Mouse (Mus musculus): ENCODE results near the gene Aoc3.
"Not testable (repeated sequence)": the region's sequence is repeated elsewhere in the genome, so short reads cannot be mapped to it uniquely, and the experiment has no call there.

Aoc3 gene

DNA sequence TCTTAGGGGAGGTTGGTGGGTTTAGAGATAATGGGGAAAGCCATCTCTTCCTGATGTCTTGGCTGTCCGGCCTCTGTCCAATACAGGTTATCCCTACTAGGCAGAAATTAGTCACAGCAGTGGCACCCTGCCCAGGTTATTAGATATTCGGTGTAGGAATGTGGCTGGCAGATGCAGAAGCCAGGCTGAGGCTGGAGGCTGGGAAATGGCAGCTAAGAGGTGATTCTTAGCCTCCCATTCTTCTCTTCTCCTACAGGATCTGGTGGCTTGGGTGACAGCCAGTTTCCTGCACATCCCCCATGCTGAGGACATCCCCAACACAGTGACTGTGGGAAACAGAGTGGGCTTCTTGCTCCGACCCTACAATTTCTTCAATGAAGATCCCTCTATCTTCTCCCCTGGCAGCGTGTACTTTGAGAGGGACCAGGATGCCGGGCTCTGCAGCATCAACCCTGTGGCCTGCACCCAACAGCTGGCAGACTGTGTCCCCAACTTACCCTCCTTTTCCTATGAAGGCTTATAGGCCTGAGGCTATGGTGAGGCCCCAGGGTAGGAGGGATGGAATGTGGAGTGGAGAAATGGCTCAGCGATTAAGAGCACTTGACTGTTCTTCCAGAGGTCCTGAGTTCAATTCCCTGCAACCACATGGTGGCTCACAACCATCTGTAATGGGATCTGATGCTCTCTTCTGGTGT is 1.3 kb upstream of the Aoc3 start:
- peak in 1 of 2 experiments; percentile 42 for DNase-seq

DNA sequence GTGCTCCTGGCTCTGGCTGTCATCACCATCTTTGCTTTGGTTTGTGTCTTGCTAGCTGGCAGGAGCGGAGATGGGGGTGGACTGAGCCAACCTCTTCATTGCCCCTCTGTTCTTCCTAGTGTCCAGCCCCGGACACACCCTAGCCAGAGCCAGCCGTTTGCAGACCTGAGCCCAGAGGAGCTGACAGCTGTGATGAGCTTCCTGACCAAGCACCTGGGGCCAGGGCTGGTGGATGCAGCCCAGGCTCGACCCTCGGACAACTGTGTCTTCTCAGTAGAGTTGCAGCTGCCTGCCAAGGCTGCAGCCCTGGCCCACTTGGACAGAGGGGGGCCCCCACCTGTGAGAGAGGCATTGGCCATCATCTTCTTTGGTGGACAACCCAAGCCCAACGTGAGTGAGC is 556 bp downstream of the Aoc3 start:
- not testable (repeated sequence) for DNase-seq

DNA sequence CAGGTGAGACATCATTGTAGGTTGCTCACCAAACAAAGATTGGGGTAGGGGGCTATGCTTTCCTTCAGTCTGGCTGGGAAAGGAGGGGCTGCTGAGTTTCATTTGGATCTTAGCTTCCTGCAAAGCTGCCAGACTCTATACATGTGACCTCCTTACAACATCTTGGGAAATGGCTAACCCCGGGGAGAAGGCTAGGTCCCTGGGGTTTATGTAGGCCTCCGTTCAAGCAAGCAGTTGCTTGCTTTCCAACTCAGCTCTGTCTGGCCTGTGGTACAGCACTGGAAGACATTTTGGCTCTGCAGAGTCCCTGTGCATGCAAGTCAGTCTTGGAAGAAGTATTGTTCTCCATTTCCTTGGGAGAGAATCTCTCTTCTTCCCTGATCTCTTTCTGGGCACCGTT is 2.1 kb downstream of the Aoc3 start:
- no peak for DNase-seq

DNA sequence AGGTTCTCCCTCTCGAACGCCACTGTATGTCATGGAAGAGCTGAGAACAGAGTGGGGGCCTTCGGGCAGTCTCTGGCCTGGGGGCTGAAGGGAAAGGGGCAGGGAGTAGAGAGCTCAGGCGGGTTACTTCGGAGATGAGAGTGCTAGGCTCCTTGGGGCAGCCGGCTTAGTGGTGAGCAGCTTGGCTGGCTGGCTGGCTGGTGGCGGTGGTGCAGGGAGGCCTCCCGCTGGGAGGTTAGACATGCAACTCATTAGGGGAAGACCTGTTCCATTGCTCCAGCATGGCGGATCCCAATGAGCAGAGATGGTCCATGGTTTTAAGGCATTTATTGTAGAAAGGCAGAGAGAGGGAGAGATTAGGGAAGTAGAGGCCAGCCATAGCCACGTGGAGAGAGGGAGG is 3.6 kb downstream of the Aoc3 start:
- no peak for DNase-seq

DNA sequence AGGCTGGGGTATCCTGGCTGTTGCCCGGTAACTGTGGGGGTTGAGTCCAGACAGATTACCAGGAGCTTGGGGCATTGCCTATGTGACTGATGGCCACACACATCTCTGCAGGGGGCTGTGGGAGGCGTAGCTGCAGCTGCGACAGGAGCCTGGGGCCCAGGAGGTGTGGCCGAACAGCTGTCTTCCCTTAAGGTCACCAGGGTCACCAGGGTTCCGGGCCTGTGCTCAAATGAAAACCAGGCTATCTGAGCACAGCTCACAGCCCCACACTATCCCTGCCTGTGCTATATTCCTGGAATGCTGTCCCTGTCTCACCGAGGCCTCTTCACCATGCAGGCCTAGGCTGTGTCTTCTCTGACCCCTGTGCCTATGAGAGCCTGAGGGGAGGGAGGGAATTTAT is 4.1 kb downstream of the Aoc3 start:
- DNase-seq: no peak

DNA sequence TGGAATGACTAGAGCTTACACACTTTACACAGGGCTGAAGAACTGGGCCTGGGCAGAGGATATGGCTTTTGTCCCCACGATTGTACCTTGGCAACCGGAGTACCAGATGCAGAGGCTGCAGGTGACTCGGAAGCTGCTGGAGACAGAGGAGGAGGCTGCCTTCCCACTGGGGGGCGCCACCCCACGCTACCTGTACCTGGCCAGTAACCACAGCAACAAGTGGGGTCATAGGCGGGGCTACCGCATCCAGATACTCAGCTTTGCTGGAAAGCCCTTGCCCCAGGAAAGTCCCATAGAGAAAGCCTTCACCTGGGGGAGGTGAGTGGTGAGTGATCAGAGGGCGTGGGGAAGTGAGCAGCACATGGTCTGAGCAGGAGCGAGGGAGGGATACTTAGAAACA is 5.3 kb downstream of the Aoc3 start:
- peak; percentile 34 to 63 for DNase-seq

DNA sequence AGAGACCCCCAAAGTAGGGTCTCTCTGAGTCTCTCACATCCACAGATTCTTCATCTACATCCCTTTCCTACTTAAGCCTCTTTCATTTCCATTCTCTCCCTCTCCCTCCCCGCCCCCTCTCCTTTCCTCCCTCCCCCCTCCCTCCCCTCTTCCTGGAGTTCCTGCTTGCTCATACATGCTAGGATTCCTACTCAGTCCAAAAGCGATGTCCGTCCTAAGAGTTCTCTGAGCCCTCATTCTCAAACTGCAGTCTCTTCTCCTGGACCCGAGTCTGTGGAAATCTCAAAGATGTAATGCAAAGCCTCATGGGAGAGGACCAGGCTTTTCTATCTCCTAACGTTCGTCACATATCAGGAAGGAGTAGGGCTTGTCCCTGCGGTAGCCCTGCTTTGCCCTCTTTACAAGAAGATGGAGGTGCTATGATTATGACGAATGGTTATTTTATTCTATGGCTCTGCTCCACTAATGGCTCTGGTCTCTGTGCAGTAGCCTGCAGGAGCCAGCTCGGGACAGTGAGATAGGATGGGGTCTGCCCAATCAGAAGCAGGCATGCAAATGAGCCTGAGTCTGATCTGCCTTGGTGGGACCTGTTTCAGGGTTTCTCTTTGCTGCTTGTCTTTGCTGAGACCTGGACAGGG is 7.8 kb downstream of the Aoc3 start:
- DNase-seq: no peak

DNA sequence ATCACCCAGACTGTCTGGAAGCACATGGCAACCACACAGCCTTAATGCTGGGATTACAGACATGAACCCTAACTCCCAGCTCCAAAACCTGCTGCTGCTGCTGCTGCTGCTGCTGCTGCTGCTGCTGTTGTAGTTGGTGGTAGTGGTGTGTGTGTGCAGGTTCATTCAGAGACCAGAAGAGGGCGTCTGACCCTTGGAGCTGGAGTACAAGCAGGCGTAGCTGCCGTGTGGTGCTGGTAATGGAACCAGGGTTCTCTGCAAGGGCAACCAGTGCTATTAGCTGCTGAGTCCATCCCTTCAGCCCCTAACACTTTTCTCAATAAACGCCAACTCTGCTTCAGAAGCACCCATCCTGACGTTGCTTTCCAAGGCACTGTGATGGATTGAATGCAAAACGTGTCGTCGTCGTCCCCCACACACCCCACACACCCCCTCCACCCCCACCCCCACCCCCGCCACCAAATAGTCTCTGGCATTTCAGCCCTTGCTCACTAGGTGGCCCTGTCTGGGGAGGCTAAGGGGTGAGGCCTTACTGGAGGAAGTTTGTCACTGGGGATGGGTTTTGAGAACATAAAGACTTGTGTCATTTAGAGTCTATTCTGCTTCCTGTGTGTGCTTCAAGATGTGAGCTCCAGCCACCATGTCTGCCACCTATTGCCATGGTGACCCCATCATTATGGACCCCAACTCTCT is 16.8 kb downstream of the Aoc3 start:
- DNase-seq: no peak

DNA sequence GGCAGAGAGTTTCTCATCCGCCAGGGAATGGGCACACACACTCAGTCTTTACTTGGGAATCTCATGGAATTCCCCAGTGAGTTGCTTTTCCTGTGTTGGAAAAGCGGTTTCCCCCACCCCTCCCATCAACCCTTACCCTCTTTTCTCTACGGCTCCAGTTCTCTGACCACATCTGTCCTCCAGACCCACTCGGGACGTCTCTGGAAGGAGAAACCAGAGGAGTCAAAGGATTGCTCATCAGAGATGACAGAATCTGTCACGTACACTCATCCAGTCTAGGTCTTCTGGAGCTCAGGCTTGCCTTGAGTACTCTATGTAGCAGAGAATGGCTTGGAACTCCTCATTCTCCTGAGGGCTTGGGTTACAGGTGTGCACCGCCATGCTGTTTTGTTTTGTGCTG is 18.4 kb downstream of the Aoc3 start:
- no peak for DNase-seq

DNA sequence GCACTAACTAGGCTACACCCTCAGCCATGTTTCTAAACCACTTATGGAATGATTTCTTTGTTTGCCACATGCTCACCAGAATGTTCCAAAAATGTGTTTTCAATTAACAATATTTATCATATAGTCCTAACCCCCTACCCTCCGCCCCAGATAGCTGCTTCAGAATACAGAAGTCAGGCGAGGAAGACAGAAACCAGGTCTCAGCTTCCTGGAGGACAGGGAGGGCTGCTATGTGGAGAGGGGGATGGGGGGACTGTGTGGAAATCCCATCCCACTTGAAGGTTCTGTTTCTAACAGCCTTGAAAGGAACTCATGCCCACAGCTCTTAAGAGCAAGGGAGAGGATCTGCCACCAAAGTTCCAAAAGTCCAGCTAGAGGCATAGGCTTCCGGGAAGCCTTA is 18.8 kb downstream of the Aoc3 start:
- DNase-seq: no peak

DNA sequence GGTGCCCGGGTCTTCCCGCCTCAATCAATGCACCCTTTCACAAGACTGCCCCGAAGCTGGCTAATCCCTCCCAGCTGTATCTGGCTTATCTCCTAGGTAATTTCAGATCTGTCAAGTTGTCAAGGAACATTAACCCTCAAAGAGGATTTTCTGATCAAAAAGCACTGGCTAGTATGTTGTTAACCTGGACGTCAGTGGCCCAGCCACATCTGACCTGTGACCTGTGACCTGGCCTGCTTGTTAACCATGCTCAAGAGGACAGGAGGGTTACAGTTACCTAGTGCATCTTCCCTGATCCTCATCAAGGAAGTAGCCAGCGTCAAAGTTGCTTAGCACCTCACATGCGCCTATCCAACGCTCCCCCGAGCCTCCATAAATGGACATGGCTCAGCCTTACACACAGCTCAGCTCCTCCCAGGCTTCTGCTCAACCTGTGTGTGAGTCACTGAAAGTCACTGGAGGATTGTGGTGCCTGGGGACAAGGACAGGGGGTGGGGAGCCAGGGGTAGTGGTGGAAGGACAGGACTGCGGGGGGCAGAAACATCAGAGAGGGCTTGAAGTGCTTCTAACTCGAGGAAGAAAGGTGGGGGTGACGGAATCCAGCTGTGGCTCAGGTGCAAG is 20.8 kb downstream of the Aoc3 start:
- DNase-seq: no peak

DNA sequence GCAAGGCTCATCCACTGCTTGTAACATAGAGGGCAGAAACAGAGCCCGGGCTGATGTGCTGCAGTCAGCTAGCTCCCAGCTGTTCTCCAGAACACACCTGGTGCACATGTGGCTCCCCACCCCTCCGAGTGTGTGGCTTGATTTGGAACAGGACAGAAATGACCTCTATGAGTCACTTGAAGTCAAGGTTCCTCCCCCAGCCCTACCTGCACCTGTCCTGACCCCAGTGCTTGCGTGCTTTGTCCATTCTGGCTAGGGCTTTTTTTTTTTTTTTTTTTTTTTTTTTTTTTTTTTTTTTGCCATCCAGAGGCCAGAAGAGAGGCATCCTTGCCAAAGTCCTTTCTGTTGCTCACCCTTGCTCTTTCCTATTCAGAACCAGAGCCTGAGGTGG is 21.3 kb downstream of the Aoc3 start:
- peak in 1 of 2 experiments; percentile 45 for DNase-seq

DNA sequence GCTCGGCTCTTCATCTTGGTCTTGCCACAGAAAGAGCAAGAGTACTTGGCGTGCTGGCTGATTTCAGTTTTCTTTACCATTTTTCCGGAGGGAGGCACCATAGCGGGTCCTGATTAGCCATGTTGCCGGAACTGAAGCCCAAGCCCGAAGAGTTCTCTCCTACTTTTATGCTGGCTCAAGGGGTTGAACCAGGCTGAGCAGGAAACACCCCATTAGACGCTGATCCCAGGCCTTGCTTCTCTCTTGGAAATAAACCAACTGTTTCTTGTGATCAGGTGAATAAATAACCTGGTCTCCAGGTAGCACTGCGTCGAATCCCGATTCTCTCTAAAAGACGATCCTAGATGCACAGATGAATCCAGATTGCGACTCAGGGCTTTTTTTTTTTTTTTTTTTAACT is 23.0 kb downstream of the Aoc3 start:
- peak; percentile 73 to 81 for DNase-seq

DNA sequence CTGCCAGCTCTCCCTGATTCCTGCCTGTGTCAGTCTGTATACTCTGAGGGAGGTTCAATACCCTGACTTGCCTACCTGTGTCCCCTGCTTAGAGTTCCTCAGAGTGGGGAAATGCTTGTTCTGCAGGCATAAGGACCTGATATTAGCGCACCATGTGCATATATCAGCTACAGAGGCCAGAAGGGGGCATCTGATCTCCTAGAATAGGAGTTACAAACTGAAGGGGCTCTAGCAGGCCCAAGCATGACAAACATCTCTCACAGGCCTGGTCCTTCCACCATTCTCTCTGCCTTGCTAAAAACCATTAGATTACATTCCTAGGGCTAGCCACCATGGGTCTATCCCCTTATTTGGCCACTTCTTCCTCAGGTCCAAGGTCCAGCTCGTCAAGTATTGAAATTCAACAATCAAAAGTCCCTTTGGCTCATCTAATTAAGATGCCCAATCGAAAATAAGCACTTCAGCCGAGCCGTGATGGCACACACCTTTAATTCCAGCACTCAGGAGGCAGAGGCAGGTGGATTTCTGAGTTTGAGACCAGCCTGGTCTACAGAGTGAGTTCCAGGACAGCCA is 24.1 kb downstream of the Aoc3 start:
- DNase-seq: no peak

DNA sequence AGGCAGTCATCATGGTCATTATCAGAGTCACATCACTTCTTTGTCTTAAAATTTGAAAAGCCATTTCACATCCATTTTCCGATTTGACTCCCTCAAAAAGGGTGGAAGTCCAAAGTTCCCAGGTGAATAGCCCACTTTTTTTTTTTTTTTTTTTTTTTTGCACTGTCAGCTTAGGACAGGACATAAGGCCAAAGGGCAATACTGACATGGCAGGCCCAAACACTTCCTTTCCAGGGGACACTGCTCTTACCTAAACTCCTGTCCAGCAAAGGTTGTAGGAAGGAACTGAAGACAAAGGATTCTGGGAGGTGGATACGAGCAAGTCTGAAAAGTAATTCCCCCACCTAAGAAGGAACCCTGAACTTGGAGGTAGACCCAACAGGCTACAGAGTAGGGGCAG is 25.5 kb downstream of the Aoc3 start:
- DNase-seq: peak in 1 of 2 experiments; percentile 57

DNA sequence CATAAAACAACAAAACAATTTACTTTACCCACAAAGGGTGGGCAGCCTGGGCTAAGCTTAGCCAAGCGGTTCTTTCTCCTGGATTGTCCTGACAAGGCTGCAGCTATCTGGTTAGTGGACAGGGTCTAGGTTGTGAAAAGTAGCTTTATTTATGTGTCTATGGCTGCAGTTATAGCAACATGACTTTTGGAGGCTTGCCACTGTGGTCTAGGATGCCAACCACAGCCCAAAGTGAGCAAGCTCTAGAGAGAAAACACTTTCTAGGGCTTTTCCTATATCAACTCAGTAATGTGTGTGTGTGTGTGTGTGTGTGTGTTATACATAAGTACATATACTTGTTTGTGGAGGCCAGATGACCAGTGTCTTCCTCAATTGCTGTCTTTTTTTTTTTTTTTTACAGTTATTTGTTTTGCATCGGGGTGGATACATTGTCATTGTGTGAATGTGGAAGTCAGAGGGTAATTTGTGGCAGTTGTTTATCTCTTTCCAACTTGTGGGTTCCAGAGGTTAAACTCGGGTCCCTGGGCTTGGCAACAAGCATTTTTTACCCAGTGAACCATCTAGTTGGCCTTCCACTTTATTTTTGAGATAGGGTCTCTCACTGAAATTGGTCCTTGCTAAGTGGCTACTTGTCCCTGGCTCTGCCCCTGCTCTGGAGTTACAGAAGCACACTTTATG is 27.2 kb downstream of the Aoc3 start:
- DNase-seq: no peak

DNA sequence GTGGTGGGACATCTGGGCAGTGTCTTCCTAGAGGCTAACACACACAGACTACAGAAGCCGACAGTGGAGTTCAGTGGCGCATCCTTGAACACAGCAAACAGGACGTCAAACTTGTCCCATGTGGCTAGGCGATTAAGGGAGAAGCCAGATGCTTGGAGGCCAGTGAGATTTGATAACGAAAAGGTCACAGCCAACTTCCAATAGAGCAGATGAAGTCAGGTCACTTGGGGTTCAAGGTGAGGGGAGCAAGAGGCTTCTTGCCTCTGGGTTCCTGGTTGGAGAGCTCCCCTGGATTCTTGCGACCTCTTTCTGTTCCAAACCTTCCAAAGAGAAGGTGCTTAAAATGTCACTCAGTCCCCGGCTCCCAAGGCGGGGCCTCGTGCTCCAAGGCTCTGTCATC is 29.4 kb downstream of the Aoc3 start:
- DNase-seq: no peak

DNA sequence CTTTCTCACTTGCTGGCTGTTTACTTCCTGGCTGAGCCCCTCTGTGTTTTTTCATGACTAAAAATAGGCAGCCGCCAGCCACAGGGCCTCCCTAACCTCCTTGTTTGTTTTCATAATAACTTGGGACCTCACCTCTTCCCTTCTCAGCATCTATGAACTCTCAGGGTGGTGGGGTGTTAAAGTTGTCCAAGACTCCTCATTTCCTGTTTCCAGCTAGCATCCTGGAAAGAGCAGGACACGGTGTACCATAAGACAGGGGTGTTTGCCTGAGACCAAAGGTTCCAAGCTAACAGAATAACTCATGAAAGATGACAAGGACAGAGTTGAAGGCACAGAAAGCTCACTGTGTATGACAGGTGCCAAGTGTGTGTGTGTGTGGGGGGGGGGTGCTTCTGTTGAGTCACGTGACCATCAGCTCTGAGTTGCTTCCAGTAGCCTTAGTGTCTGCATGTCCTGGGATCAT is 30.3 kb downstream of the Aoc3 start:
- DNase-seq: no peak

DNA sequence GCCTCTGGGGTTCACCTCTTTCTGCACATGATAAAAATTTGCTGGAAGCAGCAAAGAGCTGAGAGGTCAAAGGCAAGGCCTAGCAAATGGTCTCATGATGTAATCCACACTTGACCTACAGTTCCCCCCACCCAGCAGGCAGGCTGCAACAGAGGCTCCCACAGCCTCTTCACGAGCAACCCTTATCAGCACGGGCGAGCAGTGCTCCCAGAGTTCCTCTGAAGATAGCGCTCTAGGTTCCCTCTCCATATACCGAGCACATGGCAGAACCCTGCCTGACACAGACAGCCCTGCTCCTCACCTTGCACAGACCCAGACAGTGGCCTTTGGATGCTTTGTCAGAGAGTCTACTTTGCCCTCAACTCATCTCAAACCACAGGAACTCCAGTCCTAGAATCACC is 34.1 kb downstream of the Aoc3 start:
- DNase-seq: peak; percentile 72 to 80

DNA sequence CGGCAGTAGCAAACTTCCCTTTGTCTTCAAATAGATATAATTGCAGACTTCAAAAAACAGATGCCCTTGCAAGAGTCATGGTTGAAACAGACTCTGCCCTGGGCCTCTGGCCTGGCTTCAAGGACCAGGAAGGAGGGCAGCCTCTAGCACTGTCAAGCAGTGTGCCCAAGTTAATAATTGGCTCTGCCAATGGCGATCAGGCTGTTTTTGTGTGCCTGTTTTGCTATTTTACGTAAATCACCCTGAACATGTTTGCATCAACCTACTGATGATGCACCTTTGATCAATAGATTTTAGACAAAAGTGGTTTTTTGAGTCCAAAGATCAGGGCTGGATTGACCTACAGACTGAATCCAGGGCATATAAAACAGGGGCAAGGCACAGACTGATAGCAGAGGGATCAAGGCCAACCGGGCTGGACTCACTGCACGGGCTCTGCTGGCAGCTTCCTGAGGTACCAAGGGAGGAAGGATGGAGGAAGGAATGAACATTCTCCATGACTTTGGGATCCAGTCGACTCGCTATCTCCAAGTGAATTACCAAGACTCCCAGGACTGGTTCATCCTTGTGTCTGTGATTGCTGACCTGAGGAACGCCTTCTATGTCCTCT is 37.0 kb downstream of the Aoc3 start, which contains the start of gene G6pc:
Gene G6pc (plus strand): TSS at position 236 of the 610 bp plus-strand sequence.
- DNase-seq: peak; percentile 82 to 90

DNA sequence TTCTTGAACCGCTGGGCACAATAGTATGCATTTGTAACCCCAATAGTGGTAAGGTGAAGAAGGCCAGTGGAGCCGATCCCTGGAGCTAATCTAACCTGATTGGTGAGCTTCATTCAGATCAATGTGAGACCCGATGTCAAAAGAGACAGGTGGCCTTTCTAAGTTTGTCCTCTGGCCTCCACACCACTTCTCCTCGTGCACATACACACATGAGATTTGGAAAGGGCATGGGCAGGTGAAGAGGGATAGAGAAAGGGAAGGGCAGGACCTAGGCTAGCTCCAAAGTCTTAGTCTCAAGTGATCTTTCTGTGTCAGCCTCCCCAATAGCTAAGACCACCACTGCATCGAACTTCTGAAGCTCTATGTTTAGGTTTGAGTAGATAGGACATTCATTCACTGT is 39.7 kb downstream of the Aoc3 start:
- DNase-seq: no peak

DNA sequence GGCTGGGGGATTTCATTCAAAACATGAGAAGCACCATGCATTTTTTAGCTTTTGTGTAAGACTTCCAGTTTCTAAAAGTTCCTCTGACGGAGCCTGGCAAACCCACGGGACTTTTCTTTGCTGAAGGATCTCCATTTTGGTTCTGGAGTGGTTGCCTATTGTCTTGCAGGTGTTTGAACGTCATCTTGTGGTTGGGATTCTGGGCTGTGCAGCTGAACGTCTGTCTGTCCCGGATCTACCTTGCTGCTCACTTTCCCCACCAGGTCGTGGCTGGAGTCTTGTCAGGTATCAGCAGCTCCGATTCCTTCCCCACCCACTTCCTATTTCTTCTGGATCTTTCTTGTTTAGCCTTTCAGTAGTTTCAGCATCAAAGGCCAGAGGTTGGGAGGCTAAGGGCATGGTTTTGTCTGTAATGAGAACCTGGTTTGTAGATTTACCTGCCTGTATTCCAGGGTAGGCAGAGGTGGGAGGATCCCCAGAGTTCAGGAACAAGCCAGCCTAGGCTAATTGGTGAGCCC is 44.1 kb downstream of the Aoc3 start:
- no peak for DNase-seq

Data from kidney, adult 8-10 months (tissue).